Mouse (Mus musculus) induced T-regulatory cell, adult 2 months (primary cell): ENCODE data around the gene Xirp1.
"Not testable (repeated sequence)": the region's sequence is repeated elsewhere in the genome, so short reads cannot be mapped to it uniquely, and the experiment has no call there.

Experiments
- DNase-seq: peaks from one replicate; pipeline ENCODE4 v3.0.0-alpha.2; 2012; ENCODE audit warnings: low read depth

Xirp1 gene

GRCm38 (mm10) chr9:120020285-120020890 lies 3.0 kb downstream of the Xirp1 start:
- peak; percentile 89 for DNase-seq

GRCm38 (mm10) chr9:120016956-120017355 lies 6.4 kb downstream of the Xirp1 start:
- DNase-seq, result no peak

GRCm38 (mm10) chr9:120014828-120015227 lies 8.6 kb downstream of the Xirp1 start:
- DNase-seq, result no peak

GRCm38 (mm10) chr9:120013251-120013820 lies 10.1 kb downstream of the Xirp1 start:
- DNase-seq, result no peak

GRCm38 (mm10) chr9:120012781-120013180 lies 10.6 kb downstream of the Xirp1 start:
- DNase-seq, result peak; percentile 62

GRCm38 (mm10) chr9:120012161-120012560 lies 11.2 kb downstream of the Xirp1 start:
- DNase-seq, result not testable (repeated sequence)

GRCm38 (mm10) chr9:120011533-120011932 lies 11.9 kb downstream of the Xirp1 start:
- DNase-seq, result peak; percentile 87

- DNase-seq, result peak; percentile 98
Observed at GRCm38 (mm10) chr9:120010781-120011511, 12.5 kb downstream of the Xirp1 start.

GRCm38 (mm10) chr9:120009871-120010270 lies 13.5 kb downstream of the Xirp1 start:
- DNase-seq, result no peak

GRCm38 (mm10) chr9:120009226-120009841 lies 14.1 kb downstream of the Xirp1 start:
- DNase-seq, result peak; percentile 72

- DNase-seq, result peak; percentile 54
Observed at GRCm38 (mm10) chr9:120007833-120008232, 15.6 kb downstream of the Xirp1 start.

- no peak for DNase-seq
Observed at GRCm38 (mm10) chr9:120005936-120006335, 17.5 kb downstream of the Xirp1 start.

- DNase-seq, result no peak
Observed at GRCm38 (mm10) chr9:120002893-120003292, 20.5 kb downstream of the Xirp1 start.

- peak; percentile 93 for DNase-seq
Observed at GRCm38 (mm10) chr9:120001945-120002725, 21.3 kb downstream of the Xirp1 start.

GRCm38 (mm10) chr9:120000761-120001160 lies 22.6 kb downstream of the Xirp1 start:
- no peak for DNase-seq

GRCm38 (mm10) chr9:119999636-120000035 lies 23.8 kb downstream of the Xirp1 start:
- DNase-seq, result no peak

GRCm38 (mm10) chr9:119998776-119999175 lies 24.6 kb downstream of the Xirp1 start:
- no peak for DNase-seq

GRCm38 (mm10) chr9:119996080-119996479 lies 27.3 kb downstream of the Xirp1 start:
- no peak for DNase-seq

GRCm38 (mm10) chr9:119994207-119994606 lies 29.2 kb downstream of the Xirp1 start:
- peak; percentile 51 for DNase-seq

GRCm38 (mm10) chr9:119993092-119993844 lies 30.1 kb downstream of the Xirp1 start:
- no peak for DNase-seq

GRCm38 (mm10) chr9:119991310-119991709 lies 32.1 kb downstream of the Xirp1 start:
- no peak for DNase-seq
